Mouse (Mus musculus): ENCODE measurements at regions not wholly inside any gene's neighbourhood (a gene's known extent, or its start where the extent isn't known, plus 50 kb on each side); places are given as distances from the start of the nearest gene placed in this dataset.
"Not testable (repeated sequence)": the region's sequence is repeated elsewhere in the genome, so short reads cannot be mapped to it uniquely, and the experiment has no call there.

DNA sequence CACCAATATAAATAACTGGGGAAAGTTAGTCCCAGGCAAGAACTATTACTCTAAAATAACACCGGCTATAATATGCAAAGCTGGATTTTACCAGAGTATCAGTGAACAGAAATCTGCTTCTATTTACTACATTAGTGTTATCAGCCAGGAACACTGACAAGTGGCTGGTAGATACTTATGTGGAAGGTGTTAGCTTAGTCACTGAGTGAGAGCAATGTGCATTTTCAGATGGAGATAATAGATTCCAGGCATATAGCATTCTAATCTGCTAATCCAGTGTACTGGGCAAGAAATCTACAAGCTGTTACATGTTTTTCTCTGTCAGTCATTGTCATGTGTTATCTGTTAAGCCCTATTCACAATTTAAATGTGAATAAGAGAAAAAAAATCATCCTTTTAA, 1054.6 kb upstream of the Rag2 start:
- in situ Hi-C loops (cut with MboI, MseI) = not testable (repeated sequence)

DNA sequence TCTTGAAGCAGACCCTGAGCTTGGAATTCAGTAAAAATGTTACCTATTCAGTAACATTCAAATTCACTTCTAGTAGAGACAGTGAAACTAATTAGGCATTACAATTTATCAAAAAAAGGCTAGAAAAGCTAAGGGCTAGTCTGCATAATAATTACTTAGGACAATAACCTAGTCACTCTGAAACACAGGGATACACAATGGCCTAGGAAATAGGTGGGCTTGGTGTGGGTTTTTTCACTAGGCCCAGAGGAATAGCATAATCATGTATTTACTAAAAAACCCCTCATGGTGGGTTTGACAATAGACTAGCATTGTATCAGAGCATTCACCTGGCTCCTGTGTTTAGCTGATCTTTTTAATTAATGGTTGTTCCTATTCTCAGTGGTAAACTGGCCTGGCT, 1033.9 kb upstream of the Rag2 start:
- in situ Hi-C loops (cut with MboI, MseI) = not testable (repeated sequence)

DNA sequence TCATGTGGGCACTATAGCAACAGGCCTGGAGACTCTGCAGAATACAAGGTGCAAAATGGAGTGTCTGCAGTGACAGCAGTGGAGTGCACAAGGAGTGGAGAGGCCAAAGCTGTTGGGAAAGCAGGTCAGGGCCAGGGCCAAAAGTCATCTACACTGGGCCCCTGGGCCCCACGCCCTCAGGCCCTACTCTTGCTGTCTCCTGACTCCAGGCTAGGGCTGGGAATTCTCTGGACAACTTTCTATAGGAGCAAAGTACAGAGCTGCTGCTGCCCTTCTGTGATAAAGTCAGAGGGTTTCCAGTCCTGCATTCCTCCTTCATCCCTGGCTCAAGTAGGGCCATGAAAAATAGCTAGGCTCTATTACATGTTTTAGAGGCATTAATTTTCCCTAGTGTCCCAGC, 998.3 kb upstream of the Rag2 start:
- in situ Hi-C loops (cut with MboI, MseI) = not testable (repeated sequence)

DNA sequence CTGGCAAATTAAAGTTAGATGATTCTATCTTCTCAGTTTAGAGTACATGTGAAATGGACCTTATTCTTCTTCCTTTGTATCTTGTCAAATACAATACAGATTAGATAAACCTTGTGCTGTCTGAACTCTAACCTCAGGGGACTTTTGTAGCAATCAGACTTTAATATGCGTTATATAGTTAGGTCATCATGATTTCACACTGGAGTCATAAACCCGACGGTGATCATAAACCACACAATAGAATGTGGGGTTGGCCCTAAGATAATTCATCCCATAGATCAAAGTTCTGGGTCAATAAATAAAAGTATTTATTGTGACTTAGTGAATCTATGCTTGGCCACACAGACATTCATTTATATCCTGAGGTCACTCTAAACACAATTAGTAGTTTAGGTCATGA, 971.8 kb upstream of the Rag2 start:
- in situ Hi-C loops (cut with MboI, MseI) = not testable (repeated sequence)

DNA sequence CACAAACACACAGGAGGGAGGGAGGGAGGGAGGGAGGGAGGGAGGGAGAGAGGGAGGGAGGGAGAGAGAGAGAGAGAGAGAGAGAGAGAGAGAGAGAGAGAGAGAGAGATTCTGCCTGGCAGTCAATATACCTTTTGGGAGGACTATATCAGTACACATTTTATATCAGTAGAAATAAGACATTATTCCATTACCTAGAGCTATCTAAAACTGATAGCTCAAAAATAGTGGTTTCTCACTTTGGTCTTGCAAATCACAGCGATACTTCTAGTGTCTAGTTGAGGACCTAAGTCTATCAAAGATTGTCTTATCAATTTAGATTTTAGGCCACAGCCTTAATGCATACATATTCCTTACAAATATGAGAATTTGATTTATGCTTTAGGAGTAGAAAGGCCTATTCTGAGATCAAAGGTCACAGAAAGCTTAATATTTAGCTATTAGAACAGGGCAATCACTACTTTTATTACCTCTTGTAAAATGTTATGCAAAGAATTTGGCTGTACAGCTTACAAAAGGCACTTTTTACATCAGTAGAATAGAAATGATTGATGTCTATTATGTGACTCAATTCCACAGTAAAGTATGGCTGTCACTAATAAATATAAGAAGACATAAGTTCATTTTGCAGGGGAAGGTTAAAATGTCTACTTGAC, 953.0 kb upstream of the Rag2 start:
- in situ Hi-C loops (cut with MboI, MseI) = not testable (repeated sequence)

DNA sequence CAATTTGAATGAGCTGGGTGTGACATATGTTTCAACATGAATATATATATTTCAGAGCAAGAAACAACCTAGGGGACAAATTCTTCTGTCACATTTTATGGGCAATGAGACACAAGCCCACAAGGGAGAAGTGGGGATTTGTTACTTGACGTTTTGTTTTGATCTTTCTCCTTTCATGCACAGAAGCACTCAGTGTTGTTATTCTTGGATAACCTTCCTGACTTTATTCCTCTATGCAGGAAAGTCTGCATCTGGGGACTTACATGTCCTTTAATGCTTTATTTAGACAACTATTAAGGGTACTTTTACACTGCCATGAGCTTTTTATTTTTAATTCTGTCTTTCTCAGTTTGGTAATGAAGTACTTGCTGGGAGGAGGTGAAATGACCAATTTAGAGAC, 916.1 kb upstream of the Rag2 start:
- in situ Hi-C loops (cut with MboI, MseI) = loop anchor here (5.0 kb wide), 2 partner anchors 106 to 171 kb away; no protein-coding TSS in a partner anchor

DNA sequence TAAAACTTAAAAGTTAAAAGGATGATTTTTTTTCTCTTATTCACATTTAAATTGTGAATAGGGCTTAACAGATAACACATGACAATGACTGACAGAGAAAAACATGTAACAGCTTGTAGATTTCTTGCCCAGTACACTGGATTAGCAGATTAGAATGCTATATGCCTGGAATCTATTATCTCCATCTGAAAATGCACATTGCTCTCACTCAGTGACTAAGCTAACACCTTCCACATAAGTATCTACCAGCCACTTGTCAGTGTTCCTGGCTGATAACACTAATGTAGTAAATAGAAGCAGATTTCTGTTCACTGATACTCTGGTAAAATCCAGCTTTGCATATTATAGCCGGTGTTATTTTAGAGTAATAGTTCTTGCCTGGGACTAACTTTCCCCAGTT, 881.2 kb upstream of the Rag2 start:
- in situ Hi-C loops (cut with MboI, MseI) = not testable (repeated sequence)

DNA sequence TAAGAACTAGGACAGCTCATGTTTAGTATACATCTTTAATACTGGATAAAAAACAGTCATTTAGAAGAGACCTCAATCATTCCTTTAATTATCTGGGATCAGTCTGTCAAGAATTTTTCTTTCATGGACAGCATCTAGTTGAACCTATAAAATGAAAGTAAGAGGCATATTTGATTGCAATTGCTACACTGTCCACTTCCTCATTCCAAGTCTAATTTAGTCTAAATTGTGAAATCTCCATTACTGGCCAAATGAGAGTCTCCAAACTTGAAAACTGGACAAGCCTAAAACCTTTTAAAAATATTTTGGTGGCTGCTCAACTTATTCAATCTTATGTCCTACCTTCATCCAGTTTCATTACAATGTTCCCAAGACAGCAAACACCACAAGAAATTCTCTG, 869.5 kb upstream of the Rag2 start:
- in situ Hi-C loops (cut with MboI, MseI) = not testable (repeated sequence)

DNA sequence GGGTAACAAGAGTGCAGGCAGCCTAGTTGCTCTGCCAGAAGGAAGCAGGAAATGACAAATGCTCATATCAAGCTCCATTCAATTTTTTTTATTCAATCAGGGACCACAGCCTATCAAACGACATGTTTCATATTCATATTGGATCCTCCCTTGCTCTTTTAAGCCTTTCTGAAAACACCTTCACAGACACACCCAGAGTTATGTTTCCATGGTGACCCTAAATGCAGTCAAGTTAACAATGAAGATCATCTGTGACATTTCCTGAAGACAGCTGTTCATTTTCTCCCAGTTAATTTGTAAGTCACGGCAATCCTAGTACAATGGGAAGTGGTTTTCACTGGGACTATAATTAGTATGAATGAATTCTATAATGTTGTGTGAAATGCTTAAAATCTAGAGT, 839.1 kb upstream of the Rag2 start:
- in situ Hi-C loops (cut with MboI, MseI) = no loop called here

DNA sequence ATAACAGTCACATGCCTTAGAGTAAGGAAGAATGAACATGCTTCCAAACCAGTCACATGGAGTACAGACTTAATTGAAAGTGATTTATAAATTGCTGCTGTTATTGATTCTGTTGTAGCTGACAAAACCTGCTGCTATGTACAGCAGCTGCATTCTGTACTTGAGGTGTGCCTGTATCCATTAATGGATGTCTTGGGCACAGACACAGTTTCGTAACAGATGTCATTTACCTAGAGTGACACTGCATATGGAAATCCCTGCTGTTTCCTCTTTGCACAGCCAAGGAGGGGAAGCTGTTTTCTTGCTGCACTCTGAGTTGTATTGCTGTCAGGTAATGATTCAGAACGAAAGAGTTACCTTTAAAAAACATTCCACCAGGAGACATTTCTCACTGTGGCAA, 828.9 kb upstream of the Rag2 start:
- in situ Hi-C loops (cut with MboI, MseI) = no loop called here

DNA sequence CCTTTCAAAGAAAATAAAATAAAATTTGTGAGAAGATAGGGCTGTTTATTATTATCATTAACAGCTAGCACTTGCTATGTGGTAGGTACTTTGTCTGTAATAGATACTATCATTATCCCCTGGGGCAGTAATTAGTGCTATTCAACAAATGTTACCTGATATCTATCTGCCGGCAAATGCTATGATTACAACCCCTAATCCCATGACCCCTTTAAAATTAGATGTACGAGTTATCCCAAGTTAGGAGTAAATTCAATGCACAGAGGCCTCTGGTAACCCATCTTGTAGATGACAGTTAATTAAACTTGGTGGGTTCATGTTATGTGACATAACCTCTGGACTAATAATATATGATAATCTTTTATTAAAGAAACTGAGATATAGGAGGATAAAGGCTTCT, 827.7 kb upstream of the Rag2 start:
- in situ Hi-C loops (cut with MboI, MseI) = no loop called here

DNA sequence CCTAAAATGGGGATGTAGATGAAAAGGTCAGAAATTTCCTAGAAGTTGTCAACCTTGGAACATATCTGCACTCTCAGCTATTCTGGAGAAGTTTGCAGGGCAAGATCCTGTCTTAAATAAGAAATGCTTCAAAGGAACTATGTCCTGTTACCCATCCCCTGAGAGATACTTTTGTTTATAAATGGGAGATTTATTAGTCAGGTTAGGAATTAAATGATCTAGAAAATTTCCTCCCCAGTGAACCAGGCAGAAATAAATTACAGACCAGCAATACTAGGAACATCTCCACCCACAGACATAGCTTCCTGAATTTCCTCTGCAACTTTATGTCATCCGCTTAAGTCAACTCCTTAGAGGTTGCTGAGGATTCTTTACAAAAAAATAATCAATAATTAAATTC, 827.0 kb upstream of the Rag2 start:
- in situ Hi-C loops (cut with MboI, MseI) = no loop called here

DNA sequence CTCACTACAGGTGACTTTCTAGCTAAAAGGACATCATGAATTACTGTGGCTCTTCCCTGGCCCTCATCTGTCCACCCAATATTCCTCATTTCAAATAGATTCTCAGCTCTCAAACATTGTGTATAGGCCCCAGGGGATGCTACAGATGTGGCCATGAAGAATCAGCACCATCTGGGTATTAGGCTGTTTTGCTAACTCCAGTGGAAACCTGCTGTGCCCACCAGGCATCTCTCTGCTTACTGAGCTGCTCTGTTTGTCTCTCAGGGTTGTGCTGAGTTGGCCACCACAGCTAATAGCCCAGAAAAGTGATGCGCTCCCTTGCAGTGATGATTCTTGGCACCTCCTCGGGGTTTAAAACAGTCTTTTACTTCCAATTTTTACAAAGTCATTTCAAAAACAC, 812.0 kb upstream of the Rag2 start:
- in situ Hi-C loops (cut with MboI, MseI) = no loop called here

DNA sequence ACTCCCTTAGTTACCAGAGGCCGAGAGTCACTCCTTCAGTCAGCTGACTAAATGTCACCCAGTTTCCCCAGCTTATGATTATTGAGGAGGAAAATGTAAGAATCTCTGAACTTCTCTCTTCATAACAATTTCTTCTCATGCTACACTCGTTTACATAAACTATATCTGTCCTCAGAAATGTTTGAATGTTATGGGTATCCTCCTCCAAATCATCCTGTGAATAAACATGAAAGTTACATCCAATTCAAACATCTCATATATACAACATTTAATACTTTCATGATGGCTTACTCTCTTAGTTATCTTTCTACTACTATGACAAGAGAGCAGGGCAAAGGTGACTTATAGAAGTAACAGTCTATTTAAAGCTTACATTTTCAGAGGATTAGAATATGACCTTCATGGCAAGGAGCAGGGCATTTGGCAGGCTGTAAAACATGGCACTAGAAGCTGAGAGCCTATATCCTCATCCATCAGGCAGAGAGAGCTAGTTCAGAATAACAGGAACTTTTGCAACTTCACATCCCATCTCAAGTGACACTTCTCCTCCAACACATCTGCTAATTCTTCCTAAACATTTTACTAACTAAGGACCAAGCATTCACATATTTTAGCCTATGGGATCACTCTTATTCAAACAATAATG, 809.8 kb upstream of the Rag2 start:
- in situ Hi-C loops (cut with MboI, MseI) = no loop called here

DNA sequence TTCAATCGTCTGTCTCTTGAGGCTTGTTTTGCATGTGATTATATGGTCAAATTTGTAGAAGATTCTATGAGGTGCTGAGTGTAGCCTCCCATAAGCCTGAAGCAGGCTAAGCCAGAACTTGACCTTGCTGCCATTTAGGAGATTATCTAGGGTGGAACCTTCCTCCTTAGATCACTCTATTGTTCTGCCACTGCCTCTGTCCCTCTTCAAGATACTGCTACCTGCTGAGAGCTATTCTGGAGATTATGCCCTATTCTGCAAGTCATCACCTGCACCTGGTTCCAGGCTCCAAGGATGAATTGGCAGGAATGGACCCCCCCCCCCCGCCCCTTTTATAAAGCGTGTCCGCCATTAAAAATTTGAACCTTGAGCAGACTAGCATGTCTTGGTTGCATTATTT, 790.5 kb upstream of the Rag2 start:
- in situ Hi-C loops (cut with MboI, MseI) = no loop called here

DNA sequence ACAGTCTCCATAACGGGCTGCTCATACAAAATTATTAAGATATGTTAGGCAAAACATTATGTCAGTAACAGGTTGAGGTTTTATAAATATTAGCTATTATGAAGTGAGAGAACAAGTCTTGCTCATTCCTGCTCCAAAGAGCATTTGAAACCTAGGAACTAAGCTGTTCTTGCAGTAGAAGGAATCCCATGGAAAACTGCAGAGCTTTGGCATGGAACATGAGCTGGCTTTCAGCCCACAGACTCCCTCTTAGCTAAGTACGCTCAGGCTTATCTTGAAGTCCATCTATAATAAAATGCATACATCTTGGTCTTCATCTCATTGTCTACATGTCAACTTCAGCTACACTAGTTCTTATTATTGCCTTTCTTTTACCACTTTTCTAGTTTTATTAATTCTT, 766.7 kb upstream of the Rag2 start:
- in situ Hi-C loops (cut with MboI, MseI) = no loop called here

DNA sequence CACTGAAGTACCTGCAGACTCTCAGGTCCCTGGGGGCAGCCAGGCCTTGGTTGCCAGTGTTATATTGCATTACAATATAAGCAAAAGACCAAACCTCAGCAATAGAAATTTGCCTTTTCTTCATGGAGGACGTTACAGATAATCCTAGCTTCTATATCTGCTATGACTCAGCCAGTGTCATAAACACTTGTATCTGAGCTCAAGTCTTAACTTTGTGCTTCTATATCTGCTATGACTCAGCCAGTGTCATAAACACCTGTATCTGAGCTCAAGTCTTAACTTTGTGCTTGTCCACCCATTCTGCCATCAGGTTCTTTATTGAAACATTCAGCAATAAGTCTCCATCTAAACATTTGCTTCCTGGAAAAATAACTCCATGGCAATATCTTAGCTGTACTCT, 759.0 kb upstream of the Rag2 start:
- in situ Hi-C loops (cut with MboI, MseI) = no loop called here
